Mouse (Mus musculus) cerebellum, adult 11 months (tissue): ENCODE results near the gene Tdpoz1.
"Not testable (repeated sequence)": the region's sequence is repeated elsewhere in the genome, so short reads cannot be mapped to it uniquely, and the experiment has no call there.

Experiments used
- DNase-seq: peaks from one replicate; pipeline ENCODE4 v3.0.0; 2022

The Tdpoz1 gene

GRCm38 (mm10) chr3:93676210-93676609 is at the start of gene Tdpoz1:
Tdpoz1 (minus strand) TSS chr3:93676310.
- DNase-seq: not testable (repeated sequence)

- DNase-seq: not testable (repeated sequence)
These were observed 33.0 kb upstream of the Tdpoz1 start for GRCm38 (mm10) chr3:93708969-93709637.

DNA sequence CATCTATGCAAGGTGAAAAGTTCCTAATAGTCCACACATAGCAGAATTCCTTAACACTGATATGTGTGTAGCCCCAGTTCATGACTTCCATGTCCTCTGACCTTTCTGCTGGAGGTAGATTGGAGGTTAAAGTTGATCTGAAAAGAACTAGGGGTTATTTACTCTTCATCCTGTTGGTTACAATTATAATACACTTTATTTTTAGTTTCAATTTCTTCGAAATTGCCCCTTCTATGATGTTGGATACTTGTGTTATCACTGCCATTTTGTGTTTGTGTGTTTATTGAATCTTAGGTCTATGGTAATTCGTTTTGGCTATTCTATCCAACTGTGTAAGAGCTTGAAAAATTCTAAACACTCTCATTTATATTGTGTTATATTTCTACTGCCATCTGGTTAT is 16.9 kb upstream of the Tdpoz1 start, which contains the start of gene Gm37596:
Gm37596 (minus strand) TSS at position 101 of the 400 bp plus-strand sequence.
- DNase-seq: not testable (repeated sequence)

- DNase-seq: not testable (repeated sequence)
These were observed 5.2 kb downstream of the Tdpoz1 start for GRCm38 (mm10) chr3:93670805-93671503.

DNA sequence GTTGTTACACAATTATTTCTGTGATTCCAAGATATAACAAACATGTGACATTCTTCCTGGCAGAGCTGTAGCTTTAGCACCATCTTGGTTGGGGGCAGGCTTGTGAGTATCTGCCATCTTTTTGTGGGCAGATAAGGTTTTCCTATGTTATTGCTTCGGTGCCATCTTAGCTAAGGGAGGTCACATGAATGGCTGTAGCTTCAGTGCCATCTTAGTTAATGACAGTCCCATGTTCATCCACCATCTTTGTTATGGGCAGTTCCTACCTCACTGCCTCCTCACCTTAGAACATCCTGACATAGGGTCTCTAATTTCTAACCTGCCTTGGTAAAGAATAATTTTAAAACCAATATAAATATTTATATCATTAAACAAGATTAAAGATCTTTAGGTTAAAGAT is 21.9 kb downstream of the Tdpoz1 start:
- no peak for DNase-seq

- no peak for DNase-seq
These were observed 23.5 kb downstream of the Tdpoz1 start, which contains the start of gene Tdpoz2 for GRCm38 (mm10) chr3:93652586-93652985. Tdpoz2 (minus strand) TSS chr3:93652686.

GRCm38 (mm10) chr3:93630917-93631714 is 45.0 kb downstream of the Tdpoz1 start:
- not testable (repeated sequence) for DNase-seq
